Mouse (Mus musculus): ENCODE data around the gene Fgf18. TPM values are rescaled to one million over a fixed set of nuclear protein-coding genes. Genes with fewer than 3 reads are reported as not detected.
A peak's percentile ranks its signal among the peaks of the same experiment; 100 is the strongest.

The Fgf18 gene
- polyA plus RNA-seq, 2 experiments, result 18.5 to 24.0 TPM

GRCm38 (mm10) chr11:33150364-33150763, 3.2 kb upstream of the Fgf18 start:
- H3K9ac ChIP-seq (ENCODE audit: low read depth, low read length, severe bottlenecking), result no peak overlapping the region
- 0 out of 2 replicates have a peak, but pooled peaks cover 5% of the 10 kb centered on the region for H3K27me3 ChIP-seq (ENCODE audit: control insufficient read depth, insufficient read depth, low read length)
- no peak for ATAC-seq (ENCODE audit: low FRiP score, low read depth)
- no peak overlapping the region for H3K27ac ChIP-seq (replicated peaks; ENCODE audit: low read depth, low read length)
- H3K4me3 ChIP-seq (replicated peaks; ENCODE audit: low read length), result no peak overlapping the region
- peaks cover 13% of the 10 kb centered on the region for H3K4me1 ChIP-seq (ENCODE audit: control insufficient read depth, insufficient read depth, low read length)
- H3K4me2 ChIP-seq (replicated peaks; ENCODE audit: low read depth, low read length, severe bottlenecking), result no peak overlapping the region
- peaks cover 54% of the 10 kb centered on the region for H3K36me3 ChIP-seq (ENCODE audit: control insufficient read depth, insufficient read depth, low read length)
- TF ChIP-seq POLR2A (IDR thresholded peaks at IDR 0.05; ENCODE audit: borderline replicate concordance, extremely low read depth, insufficient read depth, insufficient read length), result no peak
- no peaks in the 10 kb centered on the region for H3K9me3 ChIP-seq (ENCODE audit: control insufficient read depth, low read length)
- no peak for DNase-seq (ENCODE audit: low spot score)

- H3K9ac ChIP-seq (ENCODE audit: low read depth, low read length, severe bottlenecking), result no peak overlapping the region
- no peak for DNase-seq (ENCODE audit: low spot score)
- TF ChIP-seq POLR2A (IDR thresholded peaks at IDR 0.05; ENCODE audit: borderline replicate concordance, extremely low read depth, insufficient read depth, insufficient read length), result no peak
- H3K27me3 ChIP-seq (ENCODE audit: control insufficient read depth, insufficient read depth, low read length), result 0 out of 2 replicates have a peak, but pooled peaks cover 9% of the 10 kb centered on the region
- no peaks in the 10 kb centered on the region for H3K9me3 ChIP-seq (ENCODE audit: control insufficient read depth, low read length)
- H3K27ac ChIP-seq (replicated peaks; ENCODE audit: low read depth, low read length), result no peak overlapping the region
- ATAC-seq (ENCODE audit: low FRiP score, low read depth), result no peak
- peaks cover 21% of the 10 kb centered on the region for H3K4me1 ChIP-seq (ENCODE audit: control insufficient read depth, insufficient read depth, low read length)
- no peak overlapping the region for H3K4me3 ChIP-seq (replicated peaks; ENCODE audit: low read length)
- H3K4me2 ChIP-seq (replicated peaks; ENCODE audit: low read depth, low read length, severe bottlenecking), result no peak overlapping the region
- peaks cover 47% of the 10 kb centered on the region for H3K36me3 ChIP-seq (ENCODE audit: control insufficient read depth, insufficient read depth, low read length)
Measured at GRCm38 (mm10) chr11:33149453-33149852, 2.3 kb upstream of the Fgf18 start.

- peaks cover 25% of the 10 kb centered on the region for H3K4me1 ChIP-seq (ENCODE audit: control insufficient read depth, insufficient read depth, low read length)
- no peak overlapping the region for H3K27ac ChIP-seq (replicated peaks; ENCODE audit: low read depth, low read length)
- no peak overlapping the region for H3K4me3 ChIP-seq (replicated peaks; ENCODE audit: low read length)
- H3K27me3 ChIP-seq (ENCODE audit: control insufficient read depth, insufficient read depth, low read length), result 0 out of 2 replicates have a peak, but pooled peaks cover 9% of the 10 kb centered on the region
- 28% methylated on average over 3 of the region's 3 CpGs for WGBS
- H3K9me3 ChIP-seq (ENCODE audit: control insufficient read depth, low read length), result no peaks in the 10 kb centered on the region
- no peak for ATAC-seq (ENCODE audit: low FRiP score, low read depth)
- no peak for TF ChIP-seq POLR2A (IDR thresholded peaks at IDR 0.05; ENCODE audit: borderline replicate concordance, extremely low read depth, insufficient read depth, insufficient read length)
- H3K9ac ChIP-seq (ENCODE audit: low read depth, low read length, severe bottlenecking), result no peak overlapping the region
- peaks cover 43% of the 10 kb centered on the region for H3K36me3 ChIP-seq (ENCODE audit: control insufficient read depth, insufficient read depth, low read length)
- DNase-seq (ENCODE audit: low spot score), result no peak
- H3K4me2 ChIP-seq (replicated peaks; ENCODE audit: low read depth, low read length, severe bottlenecking), result no peak overlapping the region
Measured at GRCm38 (mm10) chr11:33149088-33149436, 1.9 kb upstream of the Fgf18 start.

- 5% methylated on average over 23 of the region's 23 CpGs for WGBS
- H3K9ac ChIP-seq (ENCODE audit: low read depth, low read length, severe bottlenecking), result peak overlapping the region; percentile 70
- H3K4me1 ChIP-seq (ENCODE audit: control insufficient read depth, insufficient read depth, low read length), result peaks cover 29% of the 10 kb centered on the region
- peaks cover 38% of the 10 kb centered on the region for H3K36me3 ChIP-seq (ENCODE audit: control insufficient read depth, insufficient read depth, low read length)
- TF ChIP-seq POLR2A (IDR thresholded peaks at IDR 0.05; ENCODE audit: borderline replicate concordance, extremely low read depth, insufficient read depth, insufficient read length), result no peak
- peak overlapping the region; percentile 80; the same call in 1 of the 2 replicates for H3K27ac ChIP-seq (replicated peaks; ENCODE audit: low read depth, low read length)
- H3K9me3 ChIP-seq (ENCODE audit: control insufficient read depth, low read length), result no peaks in the 10 kb centered on the region
- DNase-seq (ENCODE audit: low spot score), result peak; percentile 90
- peak overlapping the region; percentile 69 for H3K4me3 ChIP-seq (replicated peaks; ENCODE audit: low read length)
- H3K27me3 ChIP-seq (ENCODE audit: control insufficient read depth, insufficient read depth, low read length), result 0 out of 2 replicates have a peak, but pooled peaks cover 9% of the 10 kb centered on the region
- H3K4me2 ChIP-seq (replicated peaks; ENCODE audit: low read depth, low read length, severe bottlenecking), result peak overlapping the region; percentile 94
- peak; percentile 73 for ATAC-seq (ENCODE audit: low FRiP score, low read depth)
Measured at GRCm38 (mm10) chr11:33148338-33149087, 1.3 kb upstream of the Fgf18 start.

- Histone ChIP-seq H3K4me2 (replicated peaks; ENCODE audit: low read depth, low read length, severe bottlenecking) (peak overlapping the region; percentile 94), H3K9me3 (ENCODE audit: control insufficient read depth, low read length) (no peaks in the 10 kb centered on the region), H3K9ac (ENCODE audit: low read depth, low read length, severe bottlenecking) (peak overlapping the region; percentile 70), H3K4me3 (replicated peaks; ENCODE audit: low read length) (peak overlapping the region; percentile 69), H3K27me3 (ENCODE audit: control insufficient read depth, insufficient read depth, low read length) (0 out of 2 replicates have a peak, but pooled peaks cover 9% of the 10 kb centered on the region), H3K36me3 (ENCODE audit: control insufficient read depth, insufficient read depth, low read length) (peaks cover 30% of the 10 kb centered on the region), H3K27ac (replicated peaks; ENCODE audit: low read depth, low read length) (peak overlapping the region; percentile 80), H3K4me1 (ENCODE audit: control insufficient read depth, insufficient read depth, low read length) (peaks cover 30% of the 10 kb centered on the region)
- TF ChIP-seq POLR2A (IDR thresholded peaks at IDR 0.05; ENCODE audit: borderline replicate concordance, extremely low read depth, insufficient read depth, insufficient read length), result no peak
- under 1% methylated on average over 37 of the region's 85 CpGs for WGBS
- peak; percentile 62 for DNase-seq (ENCODE audit: low spot score)
- ATAC-seq (ENCODE audit: low FRiP score, low read depth), result peak; percentile 38
Measured at GRCm38 (mm10) chr11:33147572-33148337, 555 bp upstream of the Fgf18 start.
